Comparison of ENCODE assay signal across 9 mouse cellular contexts in genomic region chr4:118645234-118645633, GRCm38 (mm10). TPM values are rescaled to one million over a fixed set of nuclear protein-coding genes. Genes with fewer than 3 reads are reported as not detected.
DNase-seq lines count a peak whose midpoint lies in the region; ATAC-seq and TF ChIP-seq lines count a peak whose summit lies in the region.
"Had no signal": no experiment of that assay in that cellular context is flagged by ENCODE, and none has a peak within 500 bp of the region (broad histone marks: within the 10 kb centered on the region; RNA-seq: fewer than 3 reads in every experiment).

No protein-coding gene starts in this region.

- no peaks in the 10 kb centered on the region for H3K4me1 ChIP-seq in kidney, embryonic 16.5 days (ENCODE audit: insufficient read depth, low read length)
- H3K4me1 ChIP-seq in MEL (ENCODE audit: control insufficient read depth in 1 of 2, insufficient read depth in 2 of 2, low read length in 2 of 2): no peaks in the 10 kb centered on the region
- H3K4me1 ChIP-seq: neural tube, embryonic 12.5 days had no signal

- intact Hi-C loops in left cerebral cortex, postnatal 14 days (cut with DNase I): no loop called here

- no peaks in the 10 kb centered on the region for H3K79me2 ChIP-seq in MEL (ENCODE audit: control insufficient read depth, insufficient read depth, low read length, poor library complexity)

- TF ChIP-seq EP300 in MEL (IDR thresholded peaks at IDR 0.05; ENCODE audit: low read depth in 1 of 2, low read length in 2 of 2): no peak

- H3K9ac ChIP-seq in kidney, embryonic 16.5 days (replicated peaks; ENCODE audit: low read length): no peak overlapping the region
- no peak overlapping the region for H3K9ac ChIP-seq in MEL (ENCODE audit: control insufficient read depth, low read depth, low read length, poor library complexity, severe bottlenecking)
- H3K9ac ChIP-seq: heart, embryonic 15.5 days; neural tube, embryonic 12.5 days had no signal

- H3K36me3 ChIP-seq in kidney, embryonic 16.5 days (ENCODE audit: insufficient read depth, low read length): no peaks in the 10 kb centered on the region
- H3K36me3 ChIP-seq in MEL (ENCODE audit: control insufficient read depth in 1 of 2, insufficient read depth in 2 of 2, low read length in 2 of 2): no peaks in the 10 kb centered on the region
- H3K36me3 ChIP-seq: heart, embryonic 15.5 days; neural tube, embryonic 12.5 days had no signal

- no peak overlapping the region for H3K4me2 ChIP-seq in kidney, embryonic 16.5 days (replicated peaks; ENCODE audit: low read depth, low read length)
- H3K4me2 ChIP-seq: heart, embryonic 15.5 days; neural tube, embryonic 12.5 days had no signal

- WGBS in kidney, embryonic 16.5 days: 5% methylated on average over 2 of the region's 2 CpGs

- peak; percentile 56 for DNase-seq in kidney, adult 18-20 months
- DNase-seq in MEL (ENCODE audit: low read depth, low spot score): peak; percentile 68
- peak; percentile 35 for DNase-seq in c-Kit-positive CD71-negative TER-119-negative erythroid progenitor cells, embryonic 14.5 days (ENCODE audit: low read depth)
- peak; percentile 58 to 67 for DNase-seq in frontal cortex, postnatal 36 days (ENCODE audit: low spot score in 2 of 2)
- DNase-seq in left cerebral cortex, postnatal 14 days (ENCODE audit: low spot score in 2 of 2): peak; percentile 13 to 62
- peak; percentile 8 for DNase-seq in retina, adult 2 months (ENCODE audit: low read depth, low spot score)

- no peak for ATAC-seq in kidney, embryonic 16.5 days (ENCODE audit: low FRiP score, low TSS enrichment)

- peak; percentile 18 for TF ChIP-seq RAD21 in MEL (IDR thresholded peaks at IDR 0.05; ENCODE audit: low read depth, low read length)

- TF ChIP-seq CTCF in MEL (IDR thresholded peaks at IDR 0.05 in 2 of 3, conservative IDR thresholded peaks at IDR 0.05 in 1 of 3; ENCODE audit: control insufficient read depth in 1 of 3, insufficient read depth in 1 of 3, low read depth in 2 of 3, low read length in 3 of 3, poor library complexity in 1 of 3, severe bottlenecking in 1 of 3): peak; percentile 39 to 59 (median 49)

- H3K4me3 ChIP-seq in kidney, embryonic 16.5 days (ENCODE audit: low read length): no peak overlapping the region
- no peak overlapping the region for H3K4me3 ChIP-seq in MEL (ENCODE audit: control insufficient read depth in 1 of 2, insufficient read depth in 1 of 2, low read depth in 2 of 2, low read length in 2 of 2)
- H3K4me3 ChIP-seq: heart, embryonic 15.5 days; neural tube, embryonic 12.5 days had no signal

- H3K27ac ChIP-seq in kidney, embryonic 16.5 days (ENCODE audit: low read length): no peak overlapping the region
- no peak overlapping the region for H3K27ac ChIP-seq in MEL (ENCODE audit: control insufficient read depth, low read depth, low read length)
- H3K27ac ChIP-seq: heart, embryonic 15.5 days; neural tube, embryonic 12.5 days had no signal

- no peaks in the 10 kb centered on the region for H3K27me3 ChIP-seq in kidney, embryonic 16.5 days (ENCODE audit: insufficient read depth, low read length)
- peaks cover 0 to 2% of the 10 kb centered on the region in 2 experiments; a peak in 1 of 4 replicates for H3K27me3 ChIP-seq in MEL (ENCODE audit: control insufficient read depth in 1 of 2, insufficient read depth in 2 of 2, low read length in 2 of 2)
- H3K27me3 ChIP-seq: heart, embryonic 15.5 days; neural tube, embryonic 12.5 days had no signal

- H3K9me3 ChIP-seq in kidney, embryonic 16.5 days (ENCODE audit: low read length): no peaks in the 10 kb centered on the region
- no peaks in the 10 kb centered on the region for H3K9me3 ChIP-seq in MEL (replicated peaks; ENCODE audit: insufficient read depth, low read length)
- H3K9me3 ChIP-seq: heart, embryonic 15.5 days; neural tube, embryonic 12.5 days had no signal

- no peak for TF ChIP-seq POLR2A in MEL (IDR thresholded peaks at IDR 0.05; ENCODE audit: control insufficient read depth in 1 of 2, insufficient read depth in 1 of 2, low read depth in 1 of 2, low read length in 2 of 2, poor library complexity in 1 of 2)

TF ChIP-seq in MEL, 35 proteins besides CTCF, POLR2A, EP300 and RAD21:
- peak; percentile 16 for TF ChIP-seq ZC3H11A (IDR thresholded peaks at IDR 0.05; ENCODE audit: low read depth, low read length)
- TF ChIP-seq MEF2A (IDR thresholded peaks at IDR 0.05; ENCODE audit: extremely low read depth, insufficient replicate concordance, low read depth, low read length, poor library complexity, severe bottlenecking): no peak
- peak; percentile 42 for TF ChIP-seq SMC3 (IDR thresholded peaks at IDR 0.05; ENCODE audit: low read depth, low read length)
- no peak for TF ChIP-seq MAFK (IDR thresholded peaks at IDR 0.05; ENCODE audit: borderline replicate concordance, low read depth, low read length)
TF ChIP-seq in MEL: peak in this region for 2.

RNA-seq across cellular contexts. Expression of gene Olfr62, which starts 13.5 kb away (rescaled TPM):
- not detected in 2 replicates for polyA plus RNA-seq in kidney, embryonic 16.5 days (2015; fragmentation: Nextera tagmentation; extraction: Ambion mirVana)
- total RNA-seq in MEL (2012; rRNA removed): not detected in 2 replicates
- polyA plus RNA-seq in MEL (2012; ENCODE audit: insufficient read depth in 1 of 2, insufficient read length in 2 of 2, low read depth in 1 of 2, low replicate concordance in 2 of 2, missing spikeins in 1 of 2): not detected
- total RNA-seq in left cerebral cortex, postnatal 14 days (2021): not detected
- polyA plus RNA-seq: heart, embryonic 15.5 days; neural tube, embryonic 12.5 days had no signal

RNA-seq across cellular contexts. Expression of gene Ebna1bp2, which starts 24.6 kb away (rescaled TPM):
- polyA plus RNA-seq in kidney, embryonic 16.5 days (2015; fragmentation: Nextera tagmentation; extraction: Ambion mirVana): 133 and 137 TPM in 2 replicates
- 313 and 357 TPM in 2 replicates for total RNA-seq in MEL (2012; rRNA removed)
- polyA plus RNA-seq in MEL (2012; ENCODE audit: insufficient read depth in 1 of 2, insufficient read length in 2 of 2, low read depth in 1 of 2, low replicate concordance in 2 of 2, missing spikeins in 1 of 2): 100 to 1,000 TPM in 1 of 2 experiments, not detected in 1; 378 TPM
- total RNA-seq in left cerebral cortex, postnatal 14 days (2021): 10 to 100 TPM; 48.4 to 57.7 TPM

RNA-seq across cellular contexts. Expression of gene Cfap57, which starts 24.7 kb away (rescaled TPM):
- polyA plus RNA-seq in kidney, embryonic 16.5 days (2015; fragmentation: Nextera tagmentation; extraction: Ambion mirVana): 0.10 and 0.19 TPM in 2 replicates
- not detected in 2 replicates for total RNA-seq in MEL (2012; rRNA removed)
- polyA plus RNA-seq in MEL (2012; ENCODE audit: insufficient read depth in 1 of 2, insufficient read length in 2 of 2, low read depth in 1 of 2, low replicate concordance in 2 of 2, missing spikeins in 1 of 2): not detected
- total RNA-seq in left cerebral cortex, postnatal 14 days (2021): under 1 TPM; 0.62 to 0.80 TPM

RNA-seq across cellular contexts. Expression of gene Olfr1342, which starts 47.3 kb away (rescaled TPM):
- polyA plus RNA-seq in kidney, embryonic 16.5 days (2015; fragmentation: Nextera tagmentation; extraction: Ambion mirVana): 0.09 and 0.15 TPM in 2 replicates
- total RNA-seq in MEL (2012; rRNA removed): not detected in 2 replicates
- not detected for polyA plus RNA-seq in MEL (2012; ENCODE audit: insufficient read depth in 1 of 2, insufficient read length in 2 of 2, low read depth in 1 of 2, low replicate concordance in 2 of 2, missing spikeins in 1 of 2)
- not detected for total RNA-seq in left cerebral cortex, postnatal 14 days (2021)
- polyA plus RNA-seq: heart, embryonic 15.5 days; neural tube, embryonic 12.5 days had no signal

RNA-seq across cellular contexts. Expression of gene Olfr1341, which starts 58.1 kb away (rescaled TPM):
- not detected in 2 replicates for polyA plus RNA-seq in kidney, embryonic 16.5 days (2015; fragmentation: Nextera tagmentation; extraction: Ambion mirVana)
- not detected in 2 replicates for total RNA-seq in MEL (2012; rRNA removed)
- polyA plus RNA-seq in MEL (2012; ENCODE audit: insufficient read depth in 1 of 2, insufficient read length in 2 of 2, low read depth in 1 of 2, low replicate concordance in 2 of 2, missing spikeins in 1 of 2): not detected
- total RNA-seq in left cerebral cortex, postnatal 14 days (2021): not detected
- polyA plus RNA-seq: heart, embryonic 15.5 days; neural tube, embryonic 12.5 days had no signal

Comparison
In these comparisons a context has a peak if more than half of its experiments do, and no peak if none do; other contexts are left out.
1. DNase-seq: peak in every context shown above with its lines; median percentile 68 in MEL; 62 in frontal cortex, postnatal 36 days; 56 in kidney, adult 18-20 months; 38 in left cerebral cortex, postnatal 14 days; 35 in c-Kit-positive CD71-negative TER-119-negative erythroid progenitor cells, embryonic 14.5 days; 8 in retina, adult 2 months.